Mouse (Mus musculus): Measurements from ENCODE around the gene Trip12. TPM values are rescaled to one million over a fixed set of nuclear protein-coding genes. Genes with fewer than 3 reads are reported as not detected.

Trip12 gene
- polyA plus RNA-seq, 2 experiments, result 76.9 to 87.3 TPM

- no peak overlapping the region for H3K9ac ChIP-seq (ENCODE audit: low read depth, low read length, severe bottlenecking)
- H3K27me3 ChIP-seq (ENCODE audit: control insufficient read depth, insufficient read depth, low read length), result no peaks in the 10 kb centered on the region
- H3K9me3 ChIP-seq (ENCODE audit: control insufficient read depth, low read length), result no peaks in the 10 kb centered on the region
- TF ChIP-seq POLR2A (IDR thresholded peaks at IDR 0.05; ENCODE audit: borderline replicate concordance, extremely low read depth, insufficient read depth, insufficient read length), result no peak
- DNase-seq (ENCODE audit: low spot score) (no peak), ATAC-seq (ENCODE audit: low FRiP score, low read depth) (no peak)
- no peaks in the 10 kb centered on the region for H3K4me1 ChIP-seq (ENCODE audit: control insufficient read depth, insufficient read depth, low read length)
- H3K4me3 ChIP-seq (replicated peaks; ENCODE audit: low read length), result no peak overlapping the region
- no peak overlapping the region for H3K27ac ChIP-seq (replicated peaks; ENCODE audit: low read depth, low read length)
- H3K36me3 ChIP-seq (ENCODE audit: control insufficient read depth, insufficient read depth, low read length), result no peaks in the 10 kb centered on the region
- WGBS, result 65% methylated on average over 10 of the region's 10 CpGs
- no peak overlapping the region for H3K4me2 ChIP-seq (replicated peaks; ENCODE audit: low read depth, low read length, severe bottlenecking)
These were observed 20.3 kb upstream of the Trip12 start for GRCm38 (mm10) chr1:84860360-84861254.

- H3K27ac ChIP-seq (replicated peaks; ENCODE audit: low read depth, low read length), result no peak overlapping the region
- no peak for TF ChIP-seq POLR2A (IDR thresholded peaks at IDR 0.05; ENCODE audit: borderline replicate concordance, extremely low read depth, insufficient read depth, insufficient read length)
- 86% methylated on average over 6 of the region's 6 CpGs for WGBS
- DNase-seq (ENCODE audit: low spot score) (no peak), ATAC-seq (ENCODE audit: low FRiP score, low read depth) (no peak)
- H3K4me1 ChIP-seq (ENCODE audit: control insufficient read depth, insufficient read depth, low read length), result no peaks in the 10 kb centered on the region
- H3K27me3 ChIP-seq (ENCODE audit: control insufficient read depth, insufficient read depth, low read length), result no peaks in the 10 kb centered on the region
- no peaks in the 10 kb centered on the region for H3K36me3 ChIP-seq (ENCODE audit: control insufficient read depth, insufficient read depth, low read length)
- no peak overlapping the region for H3K4me3 ChIP-seq (replicated peaks; ENCODE audit: low read length)
- no peaks in the 10 kb centered on the region for H3K9me3 ChIP-seq (ENCODE audit: control insufficient read depth, low read length)
- H3K9ac ChIP-seq (ENCODE audit: low read depth, low read length, severe bottlenecking), result no peak overlapping the region
- H3K4me2 ChIP-seq (replicated peaks; ENCODE audit: low read depth, low read length, severe bottlenecking), result no peak overlapping the region
These were observed 19.3 kb upstream of the Trip12 start for GRCm38 (mm10) chr1:84859597-84859996.

DNA sequence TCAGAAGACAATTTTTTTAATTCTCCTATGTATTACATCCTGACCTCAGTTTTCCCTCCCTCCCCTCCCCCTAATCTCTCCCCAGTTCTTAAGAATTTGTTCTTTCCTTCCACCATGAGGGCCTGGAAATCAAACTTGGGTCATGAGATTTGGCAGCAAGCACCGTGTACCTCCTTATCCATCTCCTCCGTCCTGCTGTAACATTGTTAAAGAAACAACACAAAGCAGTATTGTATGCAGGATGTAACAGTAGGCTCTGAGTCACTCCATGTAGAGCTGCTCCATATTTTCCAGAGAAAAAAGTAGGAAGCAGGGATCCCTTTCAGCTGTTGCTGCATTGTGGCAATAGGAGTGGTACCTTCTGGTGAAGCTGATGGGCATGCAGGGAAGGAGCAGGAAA is 15.4 kb upstream of the Trip12 start:
- no peaks in the 10 kb centered on the region for H3K27me3 ChIP-seq (ENCODE audit: control insufficient read depth, insufficient read depth, low read length)
- H3K4me1 ChIP-seq (ENCODE audit: control insufficient read depth, insufficient read depth, low read length), result no peaks in the 10 kb centered on the region
- H3K27ac ChIP-seq (replicated peaks; ENCODE audit: low read depth, low read length), result no peak overlapping the region
- H3K4me3 ChIP-seq (replicated peaks; ENCODE audit: low read length), result no peak overlapping the region
- no peak overlapping the region for H3K9ac ChIP-seq (ENCODE audit: low read depth, low read length, severe bottlenecking)
- H3K4me2 ChIP-seq (replicated peaks; ENCODE audit: low read depth, low read length, severe bottlenecking), result no peak overlapping the region
- ATAC-seq (ENCODE audit: low FRiP score, low read depth) (no peak), DNase-seq (ENCODE audit: low spot score) (no peak)
- no peak for TF ChIP-seq POLR2A (IDR thresholded peaks at IDR 0.05; ENCODE audit: borderline replicate concordance, extremely low read depth, insufficient read depth, insufficient read length)
- no peaks in the 10 kb centered on the region for H3K36me3 ChIP-seq (ENCODE audit: control insufficient read depth, insufficient read depth, low read length)
- WGBS, result 80% methylated on average over 2 of the region's 2 CpGs
- H3K9me3 ChIP-seq (ENCODE audit: control insufficient read depth, low read length), result no peaks in the 10 kb centered on the region

- Histone ChIP-seq H3K27me3 (ENCODE audit: control insufficient read depth, insufficient read depth, low read length) (no peaks in the 10 kb centered on the region), H3K9ac (ENCODE audit: low read depth, low read length, severe bottlenecking) (no peak overlapping the region), H3K4me2 (replicated peaks; ENCODE audit: low read depth, low read length, severe bottlenecking) (no peak overlapping the region), H3K9me3 (ENCODE audit: control insufficient read depth, low read length) (no peaks in the 10 kb centered on the region), H3K27ac (replicated peaks; ENCODE audit: low read depth, low read length) (no peak overlapping the region), H3K36me3 (ENCODE audit: control insufficient read depth, insufficient read depth, low read length) (no peaks in the 10 kb centered on the region), H3K4me1 (ENCODE audit: control insufficient read depth, insufficient read depth, low read length) (no peaks in the 10 kb centered on the region), H3K4me3 (replicated peaks; ENCODE audit: low read length) (no peak overlapping the region)
- DNase-seq (ENCODE audit: low spot score), result no peak
- 82% methylated on average over 2 of the region's 2 CpGs for WGBS
- no peak for ATAC-seq (ENCODE audit: low FRiP score, low read depth)
- TF ChIP-seq POLR2A (IDR thresholded peaks at IDR 0.05; ENCODE audit: borderline replicate concordance, extremely low read depth, insufficient read depth, insufficient read length), result no peak
These were observed 14.7 kb upstream of the Trip12 start for GRCm38 (mm10) chr1:84854966-84855365.

GRCm38 (mm10) chr1:84853721-84854120 is 13.4 kb upstream of the Trip12 start:
- Histone ChIP-seq H3K4me1 (ENCODE audit: control insufficient read depth, insufficient read depth, low read length) (no peaks in the 10 kb centered on the region), H3K27me3 (ENCODE audit: control insufficient read depth, insufficient read depth, low read length) (no peaks in the 10 kb centered on the region), H3K9me3 (ENCODE audit: control insufficient read depth, low read length) (no peaks in the 10 kb centered on the region), H3K36me3 (ENCODE audit: control insufficient read depth, insufficient read depth, low read length) (no peaks in the 10 kb centered on the region), H3K4me2 (replicated peaks; ENCODE audit: low read depth, low read length, severe bottlenecking) (no peak overlapping the region), H3K4me3 (replicated peaks; ENCODE audit: low read length) (no peak overlapping the region), H3K27ac (replicated peaks; ENCODE audit: low read depth, low read length) (no peak overlapping the region), H3K9ac (ENCODE audit: low read depth, low read length, severe bottlenecking) (no peak overlapping the region)
- TF ChIP-seq POLR2A (IDR thresholded peaks at IDR 0.05; ENCODE audit: borderline replicate concordance, extremely low read depth, insufficient read depth, insufficient read length), result no peak
- no peak for ATAC-seq (ENCODE audit: low FRiP score, low read depth)
- DNase-seq (ENCODE audit: low spot score), result no peak
- WGBS, result 77% methylated on average over 1 of the region's 1 CpGs
